Mouse (Mus musculus) C2C12 (cell line): Measurements from ENCODE around the gene Scyl1. TPM values are rescaled to one million over a fixed set of nuclear protein-coding genes. Genes with fewer than 3 reads are reported as not detected.

Experiments used
- H3K27me3 ChIP-seq: one replicate; pipeline ENCODE4 v1.6.1; 2011; ENCODE audit not compliant: control insufficient read depth, insufficient read depth, insufficient read length
- H3K36me3 ChIP-seq: one replicate; pipeline ENCODE4 v1.6.1; 2011; ENCODE audit not compliant: control insufficient read depth, insufficient read depth
- H3K4me3 ChIP-seq: one replicate; pipeline ENCODE4 v1.5.1; 2011; ENCODE audit warnings: mild to moderate bottlenecking, control low read depth; ENCODE audit not compliant: poor library complexity, insufficient read depth, severe bottlenecking
- H3K79me2 ChIP-seq: one replicate; pipeline ENCODE4 v1.6.1; 2011; ENCODE audit not compliant: control insufficient read depth, insufficient read depth
- H3K79me3 ChIP-seq: one replicate; pipeline ENCODE4 v1.6.1; 2011; ENCODE audit warnings: low read depth, control low read depth
- H3ac ChIP-seq: one replicate; pipeline ENCODE3; 2011; ENCODE audit warnings: low read depth; ENCODE audit not compliant: control insufficient read depth, insufficient read length
- CEBPB ChIP-seq: IDR thresholded peaks from one replicate; pipeline ENCODE4 v1.6.1; 2011; ENCODE audit warnings: low read depth, mild to moderate bottlenecking, control low read depth, moderate library complexity
- CTCF ChIP-seq: IDR thresholded peaks from one replicate; pipeline ENCODE4 v1.5.1; 2011; ENCODE audit not compliant: control insufficient read depth, insufficient read depth, insufficient read length
- FOSL1 ChIP-seq: IDR thresholded peaks from one replicate; pipeline ENCODE4 v1.8.0; 2011; ENCODE audit warnings: mild to moderate bottlenecking, low read length; ENCODE audit not compliant: poor library complexity, insufficient read depth, severe bottlenecking
- MAX ChIP-seq: IDR thresholded peaks from one replicate; pipeline ENCODE4 v1.6.1; 2011; ENCODE audit warnings: mild to moderate bottlenecking, control low read depth
- MYOD1 ChIP-seq: IDR thresholded peaks from one replicate; pipeline ENCODE4 v1.6.1; 2011; ENCODE audit warnings: low read depth; ENCODE audit not compliant: control insufficient read depth, insufficient read length
- MYOG ChIP-seq: IDR thresholded peaks from one replicate; pipeline ENCODE4 v1.6.1; 2011; ENCODE audit not compliant: control insufficient read depth, insufficient read length; ENCODE audit errors: extremely low read depth
- USF1 ChIP-seq: IDR thresholded peaks from one replicate; pipeline ENCODE4 v1.6.1; 2011; ENCODE audit warnings: low read depth, mild to moderate bottlenecking, control low read depth, moderate library complexity
- polyA plus RNA-seq: library from polyadenylated mRNA; unstranded; fragments of >200 nt; fragmentation: generic; extraction: Trizol; gene quantifications from one replicate; pipeline ENCODE4 v1.2.1, GENCODE M21; 2012; ENCODE audit warnings: missing spikeins

Scyl1 gene
- polyA plus RNA-seq, 1 experiment: 69.6 TPM

DNA sequence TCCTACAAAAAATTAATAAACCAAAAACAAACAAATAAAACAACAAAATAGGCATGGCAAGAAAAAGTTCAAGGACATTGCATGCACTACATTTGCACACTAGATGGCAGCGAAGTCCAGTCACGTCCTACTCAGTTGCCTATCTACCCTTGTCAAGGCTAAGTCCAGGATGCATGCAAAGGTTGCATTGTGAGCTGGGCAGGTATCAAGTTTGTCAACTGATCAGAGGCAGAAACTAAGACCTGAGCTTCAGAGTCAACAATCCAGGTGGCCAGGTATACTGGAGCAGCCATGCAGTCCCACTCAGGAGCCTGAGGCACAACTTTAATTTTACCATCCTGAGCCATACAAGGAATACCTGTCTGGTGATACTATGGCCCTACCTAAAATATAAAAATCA, 21.9 kb upstream of the Scyl1 start:
- Histone ChIP-seq H3K27me3 (no peaks in the 10 kb centered on the region), H3K79me3 (peaks cover 23% of the 10 kb centered on the region), H3K36me3 (peaks cover 32% of the 10 kb centered on the region), H3K4me3 (no peak overlapping the region), H3ac (no peak overlapping the region), H3K79me2 (peaks cover 31% of the 10 kb centered on the region)
- TF ChIP-seq CEBPB (no peak), CTCF (peak; percentile 76), MYOG (no peak), USF1 (no peak), FOSL1 (no peak), MYOD1 (no peak), MAX (no peak)

GRCm38 (mm10) chr19:5791329-5791728, 20.1 kb upstream of the Scyl1 start:
- no peak overlapping the region for H3ac ChIP-seq
- peaks cover 5% of the 10 kb centered on the region for H3K79me3 ChIP-seq
- H3K79me2 ChIP-seq: peaks cover 13% of the 10 kb centered on the region
- H3K4me3 ChIP-seq: no peak overlapping the region
- TF ChIP-seq MYOG (no peak), CEBPB (no peak), CTCF (no peak), MYOD1 (no peak), USF1 (no peak), MAX (no peak), FOSL1 (no peak)
- peaks cover 14% of the 10 kb centered on the region for H3K36me3 ChIP-seq
- H3K27me3 ChIP-seq: no peaks in the 10 kb centered on the region

DNA sequence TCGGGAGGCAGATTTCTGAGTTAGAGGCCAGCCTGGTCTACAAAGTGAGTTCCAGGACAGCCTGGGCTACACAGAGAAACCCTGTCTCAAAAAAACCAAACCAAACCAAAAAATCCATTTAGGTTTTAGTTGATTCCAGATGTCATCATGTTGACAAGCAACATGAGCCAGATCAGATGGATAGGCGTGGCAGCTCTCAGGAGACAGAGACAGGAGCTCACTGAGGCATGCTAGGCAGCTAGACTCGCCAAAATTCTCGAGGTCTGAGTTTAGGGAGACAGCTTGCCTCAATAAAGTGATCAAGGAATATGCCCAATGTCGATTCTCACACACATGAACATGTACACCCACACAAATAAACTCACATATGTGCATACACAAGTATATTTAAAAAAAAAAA, 17.8 kb upstream of the Scyl1 start:
- Histone ChIP-seq H3K79me2 (no peaks in the 10 kb centered on the region), H3K4me3 (no peak overlapping the region), H3ac (no peak overlapping the region), H3K79me3 (no peaks in the 10 kb centered on the region), H3K36me3 (no peaks in the 10 kb centered on the region), H3K27me3 (no peaks in the 10 kb centered on the region)
- TF ChIP-seq CEBPB (no peak), FOSL1 (no peak), USF1 (no peak), MAX (no peak), MYOG (no peak), CTCF (no peak), MYOD1 (no peak)

DNA sequence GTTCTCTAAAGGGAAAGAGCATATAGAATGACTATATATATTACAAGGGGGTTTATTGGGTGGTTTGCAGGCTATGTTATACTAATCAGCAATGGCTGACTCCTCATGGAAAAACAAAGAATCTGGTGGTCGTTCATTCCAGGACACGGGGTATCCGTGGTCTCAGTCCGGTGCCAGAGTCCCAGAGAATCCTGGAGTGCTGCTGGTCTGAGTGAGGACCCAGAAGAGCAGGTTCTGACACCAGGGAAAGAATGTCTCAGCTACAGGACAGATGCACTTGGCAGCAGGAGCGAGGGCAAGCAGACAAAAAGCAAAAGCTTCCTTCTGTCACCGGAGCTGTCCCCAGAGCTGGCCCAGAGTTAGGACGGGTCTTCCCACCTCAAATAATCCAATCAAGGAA, 17.4 kb upstream of the Scyl1 start:
- Histone ChIP-seq H3K36me3 (no peaks in the 10 kb centered on the region), H3K27me3 (no peaks in the 10 kb centered on the region), H3K79me2 (no peaks in the 10 kb centered on the region), H3K4me3 (no peak overlapping the region), H3ac (no peak overlapping the region), H3K79me3 (no peaks in the 10 kb centered on the region)
- no peak for TF ChIP-seq MAX
- no peak for TF ChIP-seq MYOG
- TF ChIP-seq CTCF: no peak
- no peak for TF ChIP-seq MYOD1
- TF ChIP-seq USF1: no peak
- no peak for TF ChIP-seq FOSL1
- TF ChIP-seq CEBPB: no peak

- Histone ChIP-seq H3K79me2 (no peaks in the 10 kb centered on the region), H3ac (no peak overlapping the region), H3K79me3 (no peaks in the 10 kb centered on the region), H3K36me3 (no peaks in the 10 kb centered on the region), H3K27me3 (no peaks in the 10 kb centered on the region), H3K4me3 (no peak overlapping the region)
- TF ChIP-seq FOSL1 (no peak), CTCF (no peak), MYOG (no peak), CEBPB (no peak), MYOD1 (no peak), MAX (no peak), USF1 (no peak)
These were observed 16.7 kb upstream of the Scyl1 start for GRCm38 (mm10) chr19:5787920-5788319.

GRCm38 (mm10) chr19:5787128-5787635, 16.0 kb upstream of the Scyl1 start:
- H3K79me3 ChIP-seq: no peaks in the 10 kb centered on the region
- H3ac ChIP-seq: no peak overlapping the region
- H3K36me3 ChIP-seq: no peaks in the 10 kb centered on the region
- no peaks in the 10 kb centered on the region for H3K79me2 ChIP-seq
- TF ChIP-seq MAX (peak; percentile 31), USF1 (no peak), FOSL1 (no peak), MYOD1 (peak; percentile 17), CTCF (peak; percentile 58)
- no peaks in the 10 kb centered on the region for H3K27me3 ChIP-seq
- no peak overlapping the region for H3K4me3 ChIP-seq
